Mouse (Mus musculus) kidney, adult 8-10 months (tissue): ENCODE results near the gene 9330182O14Rik.
A peak's percentile ranks its signal among the peaks of the same experiment; 100 is the strongest.

ENCODE experiments used
- DNase-seq, 2 experiments: peaks; one replicate each; pipeline ENCODE4 v3.0.0; 2022

Gene 9330182O14Rik

DNA sequence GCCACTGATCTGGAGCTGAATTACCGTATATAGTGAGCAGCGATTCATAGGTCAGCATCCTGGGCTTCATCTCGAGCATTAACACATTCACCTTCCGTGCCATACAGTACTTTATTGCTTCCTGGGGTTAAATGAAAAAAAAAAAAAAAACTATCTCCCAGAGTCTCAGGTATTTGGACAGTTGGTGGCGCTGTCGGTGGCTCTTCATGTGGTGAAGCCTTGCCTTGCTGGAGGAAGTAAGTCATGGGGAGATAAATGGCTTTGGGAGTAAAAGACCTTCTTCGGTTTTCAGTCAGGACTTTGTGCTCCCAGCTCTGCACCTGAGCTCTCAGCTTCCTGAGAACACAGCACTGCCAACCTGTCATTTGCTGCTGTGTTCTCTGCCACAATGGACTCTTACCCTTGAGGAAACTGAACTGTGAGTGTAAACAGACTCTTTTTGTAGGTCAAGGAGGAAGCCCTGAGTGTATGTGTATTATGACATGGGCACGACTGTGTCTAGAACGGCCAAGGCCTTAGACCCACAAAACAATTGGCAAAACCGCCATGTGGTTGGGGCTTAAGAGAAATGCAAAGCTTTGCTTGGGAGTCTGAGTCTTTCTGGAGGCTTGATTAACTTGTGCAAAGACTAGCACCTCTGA lies at the start of gene 9330182O14Rik:
Gene 9330182O14Rik, plus strand, starts transcription at position 214 of the 641 bp plus-strand sequence.
- DNase-seq: no peak

GRCm38 (mm10) chr15:40103304-40103703 lies 30.9 kb upstream of the 9330182O14Rik start:
- no peak for DNase-seq

DNA sequence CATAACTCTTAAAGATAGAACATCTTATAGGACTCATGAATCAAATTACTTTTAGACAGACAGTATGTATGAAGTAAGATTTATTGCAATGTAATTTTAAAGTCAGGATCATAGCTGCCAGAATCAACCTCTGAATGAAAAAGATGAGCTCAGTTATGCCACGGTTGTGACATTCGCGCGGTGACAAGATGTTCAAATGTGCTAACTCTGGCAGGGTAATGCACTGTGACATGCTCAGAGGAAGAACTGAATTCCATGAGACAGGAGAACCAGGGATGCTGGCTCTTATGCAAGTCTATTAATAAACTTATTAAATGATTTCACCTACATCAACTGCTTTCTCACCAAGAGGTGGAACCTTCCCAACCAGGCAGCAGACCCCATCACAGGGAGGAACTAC lies 28.5 kb upstream of the 9330182O14Rik start:
- DNase-seq: no peak

DNA sequence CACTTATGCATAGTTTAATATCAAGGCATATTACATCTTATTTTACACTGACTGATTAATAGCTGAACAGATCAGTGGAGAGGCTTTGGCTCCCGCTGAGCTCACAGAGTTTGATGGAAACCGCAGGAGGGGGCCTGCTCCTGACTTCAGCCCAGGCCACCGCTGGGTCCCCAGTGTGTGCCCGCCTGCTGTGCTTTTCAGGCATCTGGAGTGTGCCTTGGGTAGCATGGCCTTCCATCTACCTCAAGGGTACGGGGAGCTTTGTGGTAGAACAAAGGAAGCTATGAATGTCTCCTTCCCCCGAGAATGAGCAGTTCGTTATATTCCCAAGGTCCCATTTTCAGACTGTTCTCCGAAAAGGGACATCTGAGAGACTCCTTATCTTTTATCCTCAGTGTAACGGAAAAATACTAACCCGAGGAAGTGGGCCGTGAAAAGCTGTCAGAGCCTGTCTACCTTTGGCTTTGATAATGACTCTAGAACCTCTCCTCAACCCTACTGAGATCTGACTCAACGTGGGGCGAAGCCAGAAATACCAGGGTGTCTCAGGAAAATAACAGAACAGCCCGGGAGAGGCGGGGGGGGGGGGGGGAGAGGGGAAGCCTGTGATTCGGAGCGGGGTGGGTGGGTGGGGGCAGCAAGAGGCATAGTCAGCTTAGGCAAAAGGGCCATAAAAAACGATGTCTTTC lies 20.1 kb upstream of the 9330182O14Rik start:
- DNase-seq: no peak

DNA sequence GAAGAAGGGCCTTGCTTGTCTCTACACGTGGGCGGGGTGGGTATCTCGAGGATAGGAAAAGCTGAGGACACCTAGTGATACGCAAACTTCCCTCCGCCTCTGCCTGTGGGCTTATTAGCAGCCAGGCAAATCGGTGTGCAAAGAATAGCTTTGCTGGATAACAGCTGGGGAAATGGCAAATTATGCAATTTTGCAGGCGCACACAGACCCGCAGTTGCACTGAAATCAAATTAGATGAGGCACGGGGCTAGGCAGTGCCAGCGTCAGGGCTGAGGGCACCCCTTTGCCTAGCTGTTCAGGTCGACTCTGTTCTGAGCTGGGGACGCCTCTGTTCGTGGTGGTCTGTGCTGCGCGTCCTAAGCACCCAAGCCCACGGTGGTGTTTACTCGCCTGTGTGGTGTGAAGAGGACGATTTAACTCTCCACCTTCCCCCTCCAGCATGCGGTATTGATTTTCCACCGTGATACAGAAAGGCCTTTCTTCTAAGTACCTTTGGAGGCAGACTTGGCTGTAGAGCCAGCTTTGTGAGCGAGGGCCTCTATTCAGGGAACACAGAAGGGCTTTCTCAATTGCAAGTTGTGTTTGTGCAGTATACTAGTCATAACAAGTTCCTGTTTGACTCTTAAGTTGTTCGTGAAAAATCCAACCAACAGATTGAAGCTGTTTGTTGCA lies 19.4 kb upstream of the 9330182O14Rik start:
- no peak for DNase-seq

- DNase-seq: no peak
Observed at GRCm38 (mm10) chr15:40116396-40116795, 17.8 kb upstream of the 9330182O14Rik start.

- DNase-seq: no peak
Observed at GRCm38 (mm10) chr15:40124211-40124953, 9.8 kb upstream of the 9330182O14Rik start.

DNA sequence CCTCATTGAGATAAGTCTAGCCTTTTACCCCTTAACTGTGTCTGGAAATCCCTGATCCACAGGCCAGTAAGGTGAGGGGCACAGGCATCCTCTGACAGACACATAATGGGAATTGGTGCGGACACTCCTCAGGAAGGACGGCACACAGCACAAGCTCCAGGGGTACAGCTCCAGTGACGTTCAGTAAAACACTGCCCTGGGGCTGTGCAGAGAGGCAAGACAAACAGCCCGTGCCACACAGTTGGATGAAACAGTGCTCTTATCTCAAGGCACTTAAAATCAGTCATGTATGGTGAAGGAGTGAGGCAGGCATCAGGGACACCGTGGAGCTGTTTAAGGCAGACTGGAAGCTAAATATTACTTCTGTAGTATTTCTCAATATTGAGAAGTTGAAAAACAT lies 4.7 kb upstream of the 9330182O14Rik start:
- no peak for DNase-seq

GRCm38 (mm10) chr15:40130880-40131478 lies 3.2 kb upstream of the 9330182O14Rik start:
- peak; percentile 28 to 75 for DNase-seq

- no peak for DNase-seq
Observed at GRCm38 (mm10) chr15:40132408-40132807, 1.8 kb upstream of the 9330182O14Rik start.

- peak in 1 of 2 experiments; percentile 34 for DNase-seq
Observed at GRCm38 (mm10) chr15:40144221-40144620, 10.1 kb downstream of the 9330182O14Rik start.

DNA sequence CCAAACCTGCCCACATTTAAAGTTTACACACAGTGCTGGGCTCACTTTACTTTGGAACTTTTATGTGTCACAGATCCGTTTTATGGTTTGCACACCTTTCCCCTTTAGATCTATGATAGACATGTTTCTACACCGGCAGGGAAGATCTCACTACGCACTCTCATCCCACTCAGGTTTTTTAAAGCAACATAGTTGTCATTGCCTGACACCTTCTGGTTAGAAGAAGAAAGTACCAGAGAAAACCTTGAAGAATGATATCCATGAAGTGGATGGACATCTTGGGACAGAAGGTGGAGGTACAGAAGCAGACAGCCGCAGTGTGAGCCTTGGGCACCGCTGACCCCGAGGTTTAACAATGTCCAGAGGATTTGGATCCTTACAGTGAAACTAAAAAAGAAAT lies 23.5 kb downstream of the 9330182O14Rik start:
- DNase-seq: no peak

GRCm38 (mm10) chr15:40166560-40167275 lies 32.6 kb downstream of the 9330182O14Rik start:
- peak; percentile 6 to 22 for DNase-seq

GRCm38 (mm10) chr15:40167276-40168139 lies 33.3 kb downstream of the 9330182O14Rik start:
- peak in 1 of 2 experiments; percentile 6 for DNase-seq

- no peak for DNase-seq
Observed at GRCm38 (mm10) chr15:40168140-40168688, 34.0 kb downstream of the 9330182O14Rik start.

GRCm38 (mm10) chr15:40169061-40169460 lies 34.9 kb downstream of the 9330182O14Rik start:
- DNase-seq: no peak

GRCm38 (mm10) chr15:40169705-40170104 lies 35.5 kb downstream of the 9330182O14Rik start:
- no peak for DNase-seq

DNA sequence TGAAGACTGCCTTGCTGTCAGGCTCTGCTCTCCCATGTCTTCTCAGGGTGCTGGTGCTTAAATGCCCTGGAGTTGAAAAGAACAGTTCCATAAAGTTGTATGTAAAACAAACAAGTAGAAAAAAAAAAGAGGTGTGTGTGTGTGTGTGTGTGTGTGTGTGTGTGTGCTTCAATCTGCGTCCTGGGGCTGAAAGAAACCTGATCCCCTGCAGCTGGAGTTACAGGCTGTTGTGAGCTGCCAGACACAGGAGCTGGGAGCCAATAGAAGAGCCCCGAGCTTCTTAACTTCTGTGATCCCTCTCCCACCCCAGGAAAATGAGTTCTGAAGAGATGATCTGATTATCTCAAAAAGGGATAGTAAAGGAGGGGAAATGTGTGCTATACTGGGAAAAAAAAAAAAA lies 45.3 kb downstream of the 9330182O14Rik start:
- no peak for DNase-seq

GRCm38 (mm10) chr15:40187017-40187416 lies 52.9 kb downstream of the 9330182O14Rik start:
- no peak for DNase-seq
